Mouse (Mus musculus) lung, embryonic 15.5 days (tissue): ENCODE measurements at regions not wholly inside any gene's neighbourhood (a gene's known extent, or its start where the extent isn't known, plus 50 kb on each side); places are given as distances from the start of the nearest gene placed in this dataset.

ENCODE experiments used
- ATAC-seq: fragments of 200-750 bp; cut with Nextera tagmentation; 2 replicates; pipeline ENCODE4 v1.8.0; 2017; ENCODE audit warnings: moderate number of reproducible peaks, borderline replicate concordance; ENCODE audit not compliant: low FRiP score, low TSS enrichment; ENCODE audit errors: extremely low read depth
- H3K27ac ChIP-seq: fragments of 300-500 bp; sonication (generic); 2 replicates; pipeline ENCODE4 v1.5.1; 2015; ENCODE audit warnings: moderate library complexity, mild to moderate bottlenecking, inconsistent platforms
- H3K27me3 ChIP-seq: fragments of 300-500 bp; sonication (generic); 2 replicates; pipeline ENCODE4 v1.6.1; 2015; ENCODE audit warnings: inconsistent platforms
- H3K36me3 ChIP-seq: fragments of 300-500 bp; sonication (generic); 2 replicates; pipeline ENCODE4 v1.6.1; 2015; ENCODE audit warnings: inconsistent platforms
- H3K4me1 ChIP-seq: fragments of 300-500 bp; sonication (generic); 2 replicates; pipeline ENCODE4 v1.6.1; 2015; ENCODE audit warnings: inconsistent platforms
- H3K4me2 ChIP-seq: fragments of 300-500 bp; sonication (generic); 2 replicates; pipeline ENCODE4 v1.6.1; 2015; ENCODE audit warnings: inconsistent platforms, mild to moderate bottlenecking, moderate library complexity
- H3K4me3 ChIP-seq: fragments of 300-500 bp; sonication (generic); 2 replicates; pipeline ENCODE4 v1.5.1; 2015; ENCODE audit warnings: mild to moderate bottlenecking, inconsistent platforms
- H3K9ac ChIP-seq: fragments of 300-500 bp; sonication (generic); 2 replicates; pipeline ENCODE4 v1.6.1; 2015; ENCODE audit warnings: inconsistent platforms
- H3K9me3 ChIP-seq: fragments of 300-500 bp; sonication (generic); 2 replicates; pipeline ENCODE4 v1.6.1; 2016; ENCODE audit warnings: inconsistent platforms
- WGBS: fragments of 180-500 bp; shearing (Covaris S2); methylation state at CpG from one replicate; pipeline ENCODE4 v1.1.7; 2015; 5-methylcytosine and 5-hydroxymethylcytosine counted together

GRCm38 (mm10) chr15:62171632-62172031, 1248.8 kb upstream of the A1bg start:
- no peaks in the 10 kb centered on the region for H3K36me3 ChIP-seq
- WGBS, result 62% methylated on average over 7 of the region's 7 CpGs
- H3K9me3 ChIP-seq, result no peaks in the 10 kb centered on the region
- H3K27ac ChIP-seq, result no peak overlapping the region
- no peak overlapping the region for H3K4me2 ChIP-seq
- H3K4me1 ChIP-seq, result no peaks in the 10 kb centered on the region
- ATAC-seq, result no peak
- H3K9ac ChIP-seq, result no peak overlapping the region
- H3K4me3 ChIP-seq, result no peak overlapping the region
- no peaks in the 10 kb centered on the region for H3K27me3 ChIP-seq

- Histone ChIP-seq H3K27me3 (no peaks in the 10 kb centered on the region), H3K4me3 (no peak overlapping the region), H3K9me3 (no peaks in the 10 kb centered on the region), H3K36me3 (no peaks in the 10 kb centered on the region), H3K4me2 (no peak overlapping the region), H3K27ac (no peak overlapping the region), H3K9ac (no peak overlapping the region), H3K4me1 (no peaks in the 10 kb centered on the region)
- no peak for ATAC-seq
- 50% methylated on average over 2 of the region's 2 CpGs for WGBS
Measured at GRCm38 (mm10) chr15:62171167-62171566, 1248.4 kb upstream of the A1bg start.

GRCm38 (mm10) chr15:62170337-62170736, 1247.5 kb upstream of the A1bg start:
- no peak overlapping the region for H3K4me2 ChIP-seq
- H3K4me1 ChIP-seq, result no peaks in the 10 kb centered on the region
- no peak overlapping the region for H3K4me3 ChIP-seq
- H3K27me3 ChIP-seq, result no peaks in the 10 kb centered on the region
- no peaks in the 10 kb centered on the region for H3K36me3 ChIP-seq
- no peak overlapping the region for H3K27ac ChIP-seq
- 91% methylated on average over 4 of the region's 4 CpGs for WGBS
- no peaks in the 10 kb centered on the region for H3K9me3 ChIP-seq
- no peak overlapping the region for H3K9ac ChIP-seq
- ATAC-seq, result no peak

GRCm38 (mm10) chr15:62169591-62170019, 1246.8 kb upstream of the A1bg start:
- ATAC-seq, result no peak
- 91% methylated on average over 3 of the region's 3 CpGs for WGBS
- H3K36me3 ChIP-seq, result no peaks in the 10 kb centered on the region
- no peak overlapping the region for H3K27ac ChIP-seq
- no peaks in the 10 kb centered on the region for H3K9me3 ChIP-seq
- H3K4me2 ChIP-seq, result no peak overlapping the region
- no peaks in the 10 kb centered on the region for H3K4me1 ChIP-seq
- no peaks in the 10 kb centered on the region for H3K27me3 ChIP-seq
- H3K4me3 ChIP-seq, result no peak overlapping the region
- no peak overlapping the region for H3K9ac ChIP-seq

GRCm38 (mm10) chr15:62168958-62169590, 1246.3 kb upstream of the A1bg start:
- no peak for ATAC-seq
- H3K9me3 ChIP-seq, result no peaks in the 10 kb centered on the region
- 89% methylated on average over 8 of the region's 8 CpGs for WGBS
- H3K27me3 ChIP-seq, result no peaks in the 10 kb centered on the region
- no peaks in the 10 kb centered on the region for H3K4me1 ChIP-seq
- no peak overlapping the region for H3K4me2 ChIP-seq
- no peak overlapping the region for H3K27ac ChIP-seq
- H3K4me3 ChIP-seq, result no peak overlapping the region
- no peaks in the 10 kb centered on the region for H3K36me3 ChIP-seq
- no peak overlapping the region for H3K9ac ChIP-seq

- H3K4me3 ChIP-seq, result no peak overlapping the region
- no peak overlapping the region for H3K9ac ChIP-seq
- no peaks in the 10 kb centered on the region for H3K9me3 ChIP-seq
- no peak overlapping the region for H3K27ac ChIP-seq
- no peaks in the 10 kb centered on the region for H3K4me1 ChIP-seq
- ATAC-seq, result no peak
- 95% methylated on average over 2 of the region's 2 CpGs for WGBS
- no peak overlapping the region for H3K4me2 ChIP-seq
- H3K27me3 ChIP-seq, result no peaks in the 10 kb centered on the region
- H3K36me3 ChIP-seq, result no peaks in the 10 kb centered on the region
Measured at GRCm38 (mm10) chr15:62168522-62168921, 1245.7 kb upstream of the A1bg start.

- H3K27me3 ChIP-seq, result no peaks in the 10 kb centered on the region
- H3K36me3 ChIP-seq, result no peaks in the 10 kb centered on the region
- WGBS, result 86% methylated on average over 5 of the region's 5 CpGs
- H3K27ac ChIP-seq, result no peak overlapping the region
- no peak overlapping the region for H3K4me2 ChIP-seq
- H3K9me3 ChIP-seq, result no peaks in the 10 kb centered on the region
- H3K4me3 ChIP-seq, result no peak overlapping the region
- no peak overlapping the region for H3K9ac ChIP-seq
- ATAC-seq, result no peak
- no peaks in the 10 kb centered on the region for H3K4me1 ChIP-seq
Measured at GRCm38 (mm10) chr15:62166786-62167185, 1244.0 kb upstream of the A1bg start.

- ATAC-seq, result no peak
- H3K4me1 ChIP-seq, result no peaks in the 10 kb centered on the region
- H3K4me3 ChIP-seq, result no peak overlapping the region
- H3K36me3 ChIP-seq, result no peaks in the 10 kb centered on the region
- WGBS, result 89% methylated on average over 10 of the region's 10 CpGs
- H3K9me3 ChIP-seq, result no peaks in the 10 kb centered on the region
- H3K9ac ChIP-seq, result no peak overlapping the region
- H3K27me3 ChIP-seq, result no peaks in the 10 kb centered on the region
- H3K27ac ChIP-seq, result no peak overlapping the region
- no peak overlapping the region for H3K4me2 ChIP-seq
Measured at GRCm38 (mm10) chr15:62165826-62166500, 1243.2 kb upstream of the A1bg start.

GRCm38 (mm10) chr15:62164766-62165410, 1242.1 kb upstream of the A1bg start:
- Histone ChIP-seq H3K4me1 (no peaks in the 10 kb centered on the region), H3K27me3 (no peaks in the 10 kb centered on the region), H3K36me3 (no peaks in the 10 kb centered on the region), H3K4me2 (no peak overlapping the region), H3K9me3 (no peaks in the 10 kb centered on the region), H3K4me3 (no peak overlapping the region), H3K9ac (no peak overlapping the region), H3K27ac (no peak overlapping the region)
- no peak for ATAC-seq
- 89% methylated on average over 9 of the region's 9 CpGs for WGBS

- H3K27ac ChIP-seq, result no peak overlapping the region
- no peaks in the 10 kb centered on the region for H3K4me1 ChIP-seq
- no peak for ATAC-seq
- H3K9me3 ChIP-seq, result no peaks in the 10 kb centered on the region
- H3K27me3 ChIP-seq, result no peaks in the 10 kb centered on the region
- WGBS, result 81% methylated on average over 5 of the region's 5 CpGs
- H3K9ac ChIP-seq, result no peak overlapping the region
- no peak overlapping the region for H3K4me2 ChIP-seq
- H3K36me3 ChIP-seq, result no peaks in the 10 kb centered on the region
- no peak overlapping the region for H3K4me3 ChIP-seq
Measured at GRCm38 (mm10) chr15:62163203-62163602, 1240.4 kb upstream of the A1bg start.

- Histone ChIP-seq H3K36me3 (no peaks in the 10 kb centered on the region), H3K9me3 (no peaks in the 10 kb centered on the region), H3K9ac (no peak overlapping the region), H3K4me1 (no peaks in the 10 kb centered on the region), H3K4me2 (no peak overlapping the region), H3K27me3 (no peaks in the 10 kb centered on the region), H3K4me3 (no peak overlapping the region), H3K27ac (no peak overlapping the region)
- no peak for ATAC-seq
- WGBS, result 77% methylated on average over 4 of the region's 4 CpGs
Measured at GRCm38 (mm10) chr15:62162648-62163194, 1239.9 kb upstream of the A1bg start.

GRCm38 (mm10) chr15:62161975-62162647, 1239.3 kb upstream of the A1bg start:
- Histone ChIP-seq H3K36me3 (no peaks in the 10 kb centered on the region), H3K4me1 (no peaks in the 10 kb centered on the region), H3K4me3 (no peak overlapping the region), H3K9ac (no peak overlapping the region), H3K27me3 (no peaks in the 10 kb centered on the region), H3K27ac (no peak overlapping the region), H3K9me3 (no peaks in the 10 kb centered on the region), H3K4me2 (no peak overlapping the region)
- ATAC-seq, result no peak
- 41% methylated on average over 8 of the region's 8 CpGs for WGBS
